Mouse (Mus musculus) heart, adult 2 months (tissue): ENCODE results near the gene Slc51a. TPM values are rescaled to one million over a fixed set of nuclear protein-coding genes. Genes with fewer than 3 reads are reported as not detected.

Source experiments
- DNase-seq, 2 experiments: peaks; one replicate each; pipeline ENCODE4 v3.0.0; 2021
- H3K27ac ChIP-seq: fragments of 200-600 bp; 2 replicates; pipeline ENCODE4 v1.8.1; 2022
- H3K27me3 ChIP-seq: fragments of 200-500 bp; 2 replicates; pipeline ENCODE4 v1.6.1; 2012; ENCODE audit warnings: mild to moderate bottlenecking, low read length, inconsistent platforms, mixed read lengths; ENCODE audit not compliant: control insufficient read depth, insufficient read depth
- H3K36me3 ChIP-seq: fragments of 200-500 bp; 2 replicates; pipeline ENCODE4 v1.6.1; 2012; ENCODE audit warnings: low read length, inconsistent platforms; ENCODE audit not compliant: control insufficient read depth, insufficient read depth
- H3K4me1 ChIP-seq: fragments of 200-500 bp; 2 replicates; pipeline ENCODE4 v1.6.1; 2011; ENCODE audit warnings: low read length; ENCODE audit not compliant: control insufficient read depth, insufficient read depth
- H3K4me3 ChIP-seq: fragments of 200-600 bp; 2 replicates; pipeline ENCODE4 v1.8.1; 2022
- H3K79me2 ChIP-seq: fragments of 200-500 bp; replicated peaks from 2 replicates; pipeline ENCODE4 v1.6.1; 2012; ENCODE audit warnings: mild to moderate bottlenecking, inconsistent platforms, low read length, moderate library complexity, mixed read lengths; ENCODE audit not compliant: control insufficient read depth, insufficient read depth
- H3K9ac ChIP-seq: fragments of 200-500 bp; 2 replicates; pipeline ENCODE4 v1.6.1; 2012; ENCODE audit warnings: low read depth, mild to moderate bottlenecking, control low read depth, inconsistent platforms, low read length, mixed read lengths
- CTCF ChIP-seq: fragments of 200-600 bp; IDR thresholded peaks from 2 replicates; pipeline ENCODE4 v1.8.1; 2022; ENCODE audit warnings: antibody characterized with exemption, mild to moderate bottlenecking, moderate library complexity
- EP300 ChIP-seq: fragments of 200-500 bp; IDR thresholded peaks from 2 replicates; pipeline ENCODE4 v1.6.1; 2011; ENCODE audit warnings: low read depth, low read length, control low read depth; ENCODE audit not compliant: insufficient read depth
- POLR2A ChIP-seq: fragments of 200-500 bp; IDR thresholded peaks from 2 replicates; pipeline ENCODE4 v1.6.1; 2011; ENCODE audit warnings: mild to moderate bottlenecking, low read depth, low read length, control low read depth; ENCODE audit not compliant: insufficient read depth
- WGBS: fragments of 180-500 bp; shearing (Covaris S2); methylation state at CpG from one replicate; pipeline ENCODE4 v1.1.7; 2018; 5-methylcytosine and 5-hydroxymethylcytosine counted together
- intact Hi-C: fragments of 180-260 bp; cut with DNase I; formaldehyde crosslinking; loops from one replicate; pipeline ENCODE4 v1.15.1; 2025
- polyA plus RNA-seq: library from polyadenylated mRNA; depleted of rRNA; stranded (reverse); fragments of >200 nt; gene quantifications from 2 replicates; pipeline ENCODE4 v1.2.3, GENCODE M21; 2012
- total RNA-seq, 2 experiments: library from RNA; stranded (reverse); gene quantifications; 2 replicates each; pipeline ENCODE4 v1.2.3; 2021

The Slc51a gene
- total and polyA plus RNA-seq, 3 experiments = 0.55 to 1.1 (median 0.63) TPM

GRCm38 (mm10) chr16:32511338-32511734 lies 23.7 kb upstream of the Slc51a start:
- no peaks in the 10 kb centered on the region; the same call in 1 of the 2 replicates for H3K4me1 ChIP-seq
- no peaks in the 10 kb centered on the region for H3K36me3 ChIP-seq
- no peak overlapping the region for H3K4me3 ChIP-seq
- H3K27me3 ChIP-seq = no peaks in the 10 kb centered on the region; the same call in 1 of the 2 replicates
- DNase-seq = no peak
- no peaks in the 10 kb centered on the region for H3K79me2 ChIP-seq
- intact Hi-C loops = no loop called here
- WGBS = 77% methylated on average over 3 of the region's 3 CpGs
- H3K27ac ChIP-seq = no peak overlapping the region
- TF ChIP-seq CTCF = no peak
- TF ChIP-seq POLR2A = no peak
- H3K9ac ChIP-seq = no peak overlapping the region

GRCm38 (mm10) chr16:32510399-32511337 lies 23.0 kb upstream of the Slc51a start:
- H3K27ac ChIP-seq = no peak overlapping the region
- 72% methylated on average over 18 of the region's 18 CpGs for WGBS
- H3K9ac ChIP-seq = no peak overlapping the region
- no peaks in the 10 kb centered on the region for H3K36me3 ChIP-seq
- intact Hi-C loops = no loop called here
- no peaks in the 10 kb centered on the region for H3K79me2 ChIP-seq
- TF ChIP-seq EP300 = no peak
- TF ChIP-seq CTCF = no peak
- no peak for TF ChIP-seq POLR2A
- DNase-seq = no peak
- H3K4me3 ChIP-seq = no peak overlapping the region
- no peaks in the 10 kb centered on the region; the same call in 1 of the 2 replicates for H3K4me1 ChIP-seq
- no peaks in the 10 kb centered on the region; the same call in 1 of the 2 replicates for H3K27me3 ChIP-seq

GRCm38 (mm10) chr16:32509066-32509942 lies 21.6 kb upstream of the Slc51a start:
- TF ChIP-seq CTCF (peak; percentile 49), EP300 (no peak), POLR2A (no peak)
- H3K9ac ChIP-seq = no peak overlapping the region
- H3K27me3 ChIP-seq = no peaks in the 10 kb centered on the region; the same call in 1 of the 2 replicates
- H3K4me3 ChIP-seq = no peak overlapping the region
- H3K79me2 ChIP-seq = no peaks in the 10 kb centered on the region
- peak; percentile 37 to 64 for DNase-seq
- no peaks in the 10 kb centered on the region; the same call in 1 of the 2 replicates for H3K4me1 ChIP-seq
- intact Hi-C loops = loop anchor here (2.0 to 5.0 kb wide), 2 partner anchors 43 to 99 kb away; partner anchors contain the start of gene Tfrc
- 41% methylated on average over 9 of the region's 9 CpGs for WGBS
- H3K27ac ChIP-seq = peak overlapping the region; percentile 30
- H3K36me3 ChIP-seq = no peaks in the 10 kb centered on the region

- H3K9ac ChIP-seq = no peak overlapping the region
- TF ChIP-seq EP300 (no peak), POLR2A (no peak), CTCF (no peak)
- no peak overlapping the region for H3K4me3 ChIP-seq
- intact Hi-C loops = loop anchor here (2.0 to 5.0 kb wide), 2 partner anchors 44 to 100 kb away; partner anchors contain the start of gene Tfrc
- H3K27ac ChIP-seq = no peak overlapping the region
- H3K79me2 ChIP-seq = no peaks in the 10 kb centered on the region
- no peaks in the 10 kb centered on the region for H3K27me3 ChIP-seq
- DNase-seq = no peak
- 43% methylated on average over 3 of the region's 3 CpGs for WGBS
- no peaks in the 10 kb centered on the region; the same call in 1 of the 2 replicates for H3K4me1 ChIP-seq
- H3K36me3 ChIP-seq = no peaks in the 10 kb centered on the region
These were observed 20.9 kb upstream of the Slc51a start for GRCm38 (mm10) chr16:32508506-32509065.

GRCm38 (mm10) chr16:32508035-32508434 lies 20.4 kb upstream of the Slc51a start:
- Histone ChIP-seq H3K4me3 (no peak overlapping the region), H3K27ac (no peak overlapping the region), H3K4me1 (no peaks in the 10 kb centered on the region; the same call in 1 of the 2 replicates), H3K9ac (no peak overlapping the region), H3K36me3 (no peaks in the 10 kb centered on the region), H3K79me2 (no peaks in the 10 kb centered on the region), H3K27me3 (no peaks in the 10 kb centered on the region)
- WGBS = 80% methylated on average over 5 of the region's 5 CpGs
- TF ChIP-seq CTCF = no peak
- no peak for TF ChIP-seq EP300
- no peak for TF ChIP-seq POLR2A
- DNase-seq = no peak
- intact Hi-C loops = loop anchor here (2.0 to 5.0 kb wide), 2 partner anchors 44 to 101 kb away; partner anchors contain the start of gene Tfrc
